Mouse (Mus musculus) layer of hippocampus, adult 8-10 months (tissue): Measurements from ENCODE around the gene Cdk14. TPM values are rescaled to one million over a fixed set of nuclear protein-coding genes. Genes with fewer than 3 reads are reported as not detected.

ENCODE experiments used
- DNase-seq, 2 experiments: peaks; one replicate each; pipeline ENCODE4 v3.0.0; 2022; ENCODE audit warnings: low spot score in 2 of 2
- total RNA-seq, 4 experiments: library from RNA; stranded (reverse); gene quantifications; 2 replicates each; pipeline ENCODE4 v1.2.4; 2022

Cdk14 gene
- total RNA-seq, 4 experiments from 2014 or later, result 243 to 267 (median 257) TPM

DNA sequence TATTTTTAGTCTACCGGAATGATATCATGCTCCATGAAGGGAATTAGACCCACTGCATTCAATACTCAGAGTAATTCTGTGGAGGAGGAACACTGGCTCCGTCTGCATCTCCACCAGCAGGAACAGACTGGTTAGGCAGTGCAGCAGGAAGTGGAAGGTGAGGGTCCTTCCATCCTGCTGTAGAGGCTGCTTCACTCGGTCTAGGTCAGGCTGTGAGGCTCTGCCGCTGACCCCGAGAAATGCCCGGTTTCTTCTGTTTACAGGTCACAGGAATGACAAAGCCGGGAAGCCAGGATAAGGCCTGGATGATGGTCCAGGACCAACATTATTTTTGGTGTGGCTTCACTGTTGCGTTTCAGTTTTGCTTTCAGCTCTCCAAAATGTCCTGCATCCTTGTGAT, 553.2 kb downstream of the Cdk14 start:
- no peak for DNase-seq

DNA sequence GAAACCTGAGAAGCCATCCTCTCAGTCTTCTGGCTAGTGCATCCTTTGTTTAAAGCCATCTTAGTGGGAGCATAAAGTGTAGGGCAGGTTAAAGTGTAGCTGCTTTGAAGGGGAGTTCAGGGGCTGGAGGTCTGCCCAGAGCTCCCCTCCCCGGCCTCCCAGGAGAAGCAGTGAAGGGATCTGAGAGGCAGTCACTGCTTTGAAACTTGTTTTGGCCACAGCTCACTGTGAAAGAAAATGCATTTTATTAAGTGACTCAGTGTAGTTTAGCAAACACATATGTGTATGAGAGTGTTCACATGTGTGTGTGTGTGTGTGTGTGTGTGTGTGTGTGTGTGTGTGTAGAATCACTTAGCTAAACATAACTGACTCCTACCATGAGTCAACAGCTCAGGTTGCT, 554.0 kb downstream of the Cdk14 start:
- DNase-seq, result no peak

DNA sequence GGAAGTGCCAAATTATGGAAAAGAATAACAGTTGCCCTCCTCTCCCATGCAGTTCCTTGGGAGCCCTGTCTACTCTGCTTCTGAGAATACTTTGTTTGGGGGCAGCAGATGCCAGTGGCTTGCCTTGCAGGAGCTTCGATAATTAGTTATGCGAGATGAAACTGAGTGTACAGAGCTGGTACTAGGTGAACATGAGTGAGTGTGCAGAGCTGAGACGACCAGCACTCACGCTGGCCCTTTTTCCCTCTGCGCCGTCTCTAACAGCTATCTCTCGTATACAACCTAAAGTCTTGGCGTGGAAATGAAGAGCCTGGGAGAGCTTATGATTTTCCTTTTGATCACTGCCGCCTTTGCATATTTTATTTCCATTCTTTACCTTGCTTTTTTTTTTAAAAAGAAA, 558.5 kb downstream of the Cdk14 start:
- DNase-seq, result no peak

DNA sequence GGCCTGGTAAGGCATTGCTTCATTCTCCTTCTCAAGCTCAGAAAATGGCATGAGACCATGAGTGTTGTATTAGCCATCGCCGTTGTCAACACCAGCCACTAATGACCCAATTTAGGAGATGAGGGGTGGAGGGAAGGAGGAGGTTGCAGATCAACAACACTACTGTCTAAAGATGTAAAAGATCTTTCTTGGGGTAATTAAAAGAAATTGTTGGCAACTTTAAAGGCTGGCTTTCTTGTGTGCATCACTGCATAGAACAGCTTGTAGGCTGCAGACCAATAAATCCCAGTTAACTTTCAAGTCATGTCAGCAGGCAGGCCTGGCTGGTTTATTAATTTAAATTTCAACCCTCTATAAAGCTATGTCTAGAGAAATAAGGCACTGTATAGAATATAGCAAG, 559.0 kb downstream of the Cdk14 start:
- DNase-seq, result no peak

DNA sequence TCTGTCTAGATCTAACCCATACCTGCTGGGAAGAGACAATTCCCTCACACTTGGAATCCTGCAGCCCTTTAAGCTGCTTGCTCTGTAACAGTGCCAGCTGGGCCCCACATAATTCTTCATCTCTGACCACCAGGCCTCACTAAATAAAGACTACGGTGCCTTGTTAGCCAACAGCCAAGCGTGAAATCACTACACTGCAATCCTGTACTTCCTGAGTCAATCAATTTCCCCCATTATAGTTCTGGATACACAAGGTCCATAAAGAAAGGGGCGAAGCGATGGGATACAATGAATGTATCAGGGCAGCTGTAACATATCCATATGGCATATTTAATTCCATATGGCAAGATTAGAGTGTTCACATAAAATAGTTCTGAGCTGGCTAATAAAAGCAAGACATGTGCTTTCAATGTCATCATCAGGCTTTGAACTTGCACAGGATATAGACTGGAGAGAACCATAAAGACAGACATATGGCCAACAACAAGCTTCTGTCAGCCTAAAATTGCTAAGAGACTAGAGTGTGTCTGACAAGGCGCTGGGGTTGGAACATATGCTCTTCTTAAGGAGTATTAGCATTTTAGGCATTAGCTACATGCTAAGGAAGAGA, 562.0 kb downstream of the Cdk14 start:
- no peak for DNase-seq

DNA sequence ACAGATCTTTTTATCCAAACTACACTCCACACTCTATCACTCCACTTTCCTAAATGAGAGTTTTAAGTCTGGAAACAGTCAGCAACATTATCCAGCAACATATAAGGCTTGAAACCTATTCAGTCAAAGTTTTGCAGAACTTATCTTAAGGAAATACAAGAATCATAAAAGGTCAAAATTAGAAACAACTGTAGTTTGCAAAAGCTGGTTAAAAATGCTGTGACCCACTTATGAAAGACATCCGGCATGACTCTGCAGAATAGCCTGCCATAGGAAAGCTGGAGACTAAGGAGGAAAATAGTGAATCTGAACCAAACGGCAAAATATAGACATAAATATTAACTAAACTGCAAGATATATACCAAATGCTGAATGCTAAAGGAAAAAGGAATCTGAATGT, 566.6 kb downstream of the Cdk14 start:
- DNase-seq, result no peak

DNA sequence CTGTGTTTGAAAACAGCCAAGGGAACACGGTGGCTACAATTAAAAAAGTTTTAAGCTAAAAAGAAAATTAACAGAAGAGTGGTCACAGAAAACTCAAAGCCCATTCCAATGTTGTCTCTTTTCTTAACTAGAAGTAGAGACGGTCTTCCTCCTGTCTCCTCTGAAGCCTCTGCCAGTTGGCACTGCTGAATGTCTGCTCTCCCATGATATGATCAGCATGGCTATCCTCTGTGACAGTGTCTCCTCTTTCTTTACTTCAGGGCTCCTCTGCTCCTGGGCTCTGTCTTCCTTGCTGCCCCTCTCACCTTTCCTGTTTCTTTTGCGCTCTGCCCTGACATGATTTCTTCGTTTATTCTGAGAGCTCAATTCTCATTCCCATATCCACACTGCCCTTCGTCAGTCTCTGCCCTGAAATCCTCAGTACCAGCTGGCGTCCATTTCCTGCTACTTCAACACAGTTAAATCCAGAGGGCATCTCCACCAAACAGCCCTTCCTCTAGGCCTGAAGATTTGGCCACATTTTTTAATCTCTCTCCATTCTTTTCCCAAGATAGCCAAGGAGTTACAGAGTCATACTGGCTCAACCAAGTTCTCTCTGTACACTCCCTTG, 567.3 kb downstream of the Cdk14 start:
- no peak for DNase-seq

DNA sequence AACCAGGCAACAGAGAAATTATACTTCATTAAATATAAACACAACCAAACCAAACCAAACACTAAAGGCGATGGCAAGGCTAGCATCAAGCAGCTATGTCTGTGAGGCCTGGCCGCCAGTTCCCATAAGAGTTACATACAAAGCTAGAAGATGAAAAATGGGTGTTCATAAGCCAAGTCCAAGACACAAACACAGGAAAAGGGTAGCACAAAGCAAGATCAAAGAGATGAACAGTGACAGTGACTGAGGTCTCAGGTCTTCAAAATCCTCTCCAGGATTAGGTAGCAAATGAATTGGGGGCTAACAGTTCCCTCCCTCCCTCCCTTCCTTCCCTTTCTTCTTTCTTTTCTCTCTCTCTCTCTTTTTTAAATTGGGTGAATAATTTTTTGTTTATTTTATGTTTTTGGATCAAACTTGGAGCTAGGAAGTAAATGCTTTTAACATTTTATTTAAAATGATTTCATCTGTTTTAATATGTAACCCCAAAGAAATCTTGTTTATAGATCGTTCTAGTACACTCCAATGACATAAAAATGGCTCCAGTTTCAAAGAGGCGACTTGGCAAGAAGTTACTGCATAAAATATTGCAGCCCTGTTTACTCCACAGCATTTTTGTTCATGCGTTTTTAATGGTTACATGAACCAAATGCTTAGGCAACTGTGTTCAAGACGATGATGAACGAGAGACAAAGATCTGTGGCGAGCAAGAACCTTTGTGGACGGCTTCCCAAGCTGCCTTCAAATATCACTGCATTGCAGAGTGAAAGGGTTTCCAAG, 568.0 kb downstream of the Cdk14 start:
- no peak for DNase-seq

DNA sequence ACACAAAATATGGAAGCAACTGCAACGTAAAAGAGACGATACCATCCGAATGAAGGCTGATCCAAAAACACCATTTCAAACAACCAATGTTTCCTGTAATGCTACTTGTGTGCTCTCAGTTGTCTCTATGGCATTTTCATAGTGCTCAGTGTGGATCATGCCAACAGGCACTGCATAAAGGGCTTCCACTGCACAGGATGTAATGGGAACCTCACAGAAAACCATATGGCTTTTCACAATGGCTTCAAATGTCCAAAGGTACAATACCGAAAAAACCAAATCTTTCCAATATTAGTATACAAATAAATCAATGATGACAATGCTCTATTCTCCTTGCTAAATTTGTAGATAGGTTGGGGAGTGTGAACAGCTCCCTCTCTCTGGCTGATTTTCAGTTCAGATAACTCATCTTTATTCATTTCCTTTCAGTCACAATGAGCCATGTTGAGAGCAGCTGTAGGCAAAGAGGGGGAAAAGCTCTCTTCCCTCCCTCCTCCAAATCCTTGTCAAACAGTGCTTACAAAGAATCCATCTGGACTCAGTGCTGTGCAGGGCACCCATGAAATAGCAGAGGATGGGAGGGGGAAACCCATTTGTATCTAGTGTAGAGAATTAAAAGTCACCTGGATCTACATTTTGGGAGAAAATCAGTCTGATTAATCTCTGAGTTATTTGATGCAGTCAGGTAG, 568.7 kb downstream of the Cdk14 start:
- peak; percentile 34 to 44 for DNase-seq

DNA sequence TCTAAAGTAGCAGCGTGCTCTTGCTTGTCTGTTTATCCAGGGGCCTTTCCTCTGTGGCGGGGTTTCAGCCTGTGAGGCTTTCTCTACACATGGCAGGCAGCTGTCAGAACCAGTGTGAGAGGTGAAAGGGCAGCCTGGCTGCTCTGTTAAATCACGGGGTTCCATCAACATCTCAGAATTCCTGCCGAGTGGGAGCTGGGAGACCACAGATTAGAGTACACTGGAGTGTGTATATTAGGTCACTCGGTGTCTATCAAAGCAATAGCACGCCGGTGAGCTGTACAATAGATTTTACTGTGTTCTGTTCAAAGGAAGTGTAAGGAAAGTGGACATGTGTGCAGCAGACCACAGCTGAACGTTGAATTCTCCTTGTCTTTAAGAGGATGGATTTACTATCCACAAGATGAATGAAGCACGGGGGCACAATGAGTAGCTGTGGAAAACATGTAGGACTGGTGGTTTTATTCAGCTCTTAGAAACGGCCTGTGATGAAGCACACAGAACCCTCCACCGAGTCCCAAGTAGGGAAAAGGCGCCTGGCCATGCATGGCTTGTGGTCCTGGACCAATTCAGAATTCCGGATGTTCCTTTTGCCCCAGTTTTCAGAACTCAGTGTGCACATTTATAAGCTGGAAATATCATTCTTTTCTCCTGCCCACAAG, 585.2 kb downstream of the Cdk14 start:
- no peak for DNase-seq

DNA sequence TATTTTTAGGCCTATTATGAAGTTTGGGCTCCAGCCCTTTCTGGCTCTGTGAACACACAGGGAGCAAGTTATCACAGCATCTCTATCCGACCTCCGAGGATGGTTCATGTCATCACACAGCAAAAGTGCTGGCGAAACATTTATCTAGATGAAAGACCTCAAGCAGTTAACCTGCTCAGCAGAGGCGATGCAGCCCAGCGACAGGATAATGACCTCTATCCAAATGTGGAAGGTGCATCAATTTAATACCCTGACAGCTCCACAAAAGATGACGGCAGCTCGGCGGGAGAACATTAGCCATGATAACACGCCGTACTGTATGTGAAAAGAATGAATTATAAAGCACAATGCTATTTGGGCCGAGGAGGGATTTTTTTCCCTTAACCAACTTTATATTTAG, 586.2 kb downstream of the Cdk14 start:
- no peak for DNase-seq

DNA sequence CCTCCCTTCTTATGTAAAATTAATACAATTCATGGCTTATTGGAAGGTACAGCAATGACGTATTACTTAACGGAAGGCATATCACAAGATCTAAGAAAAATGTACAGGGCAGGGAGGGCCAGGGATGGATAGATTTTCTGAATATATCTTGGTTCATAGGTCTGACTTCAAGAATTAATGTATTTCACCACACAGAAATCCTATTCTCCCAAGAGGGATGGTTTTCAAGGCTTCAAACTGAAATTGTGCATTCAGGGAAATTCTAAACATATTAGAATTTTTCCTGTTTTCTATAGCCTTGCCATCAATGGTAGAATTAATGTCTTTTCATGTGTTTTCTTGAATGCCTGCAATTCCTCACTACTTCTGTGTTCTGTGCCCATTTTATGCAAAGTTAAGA, 593.2 kb downstream of the Cdk14 start:
- no peak for DNase-seq

DNA sequence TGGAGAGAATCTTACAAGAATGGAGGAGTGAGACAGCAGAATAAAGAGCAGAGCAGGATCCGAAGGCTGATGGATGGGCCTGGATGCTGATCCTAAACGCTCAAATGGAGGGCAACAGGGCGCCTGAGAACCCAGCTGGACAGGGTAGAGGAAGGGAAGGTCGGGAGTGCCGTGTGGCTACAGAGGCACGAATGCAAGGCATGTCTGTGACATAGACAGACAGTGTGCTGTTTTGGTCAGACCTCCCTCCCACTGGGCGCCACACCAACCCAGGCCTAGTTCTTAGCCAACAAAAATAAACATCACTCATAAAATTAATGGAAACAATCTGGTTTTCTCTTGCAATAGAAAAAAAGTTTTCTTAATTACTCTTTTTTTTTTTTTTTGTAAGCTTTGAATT, 594.2 kb downstream of the Cdk14 start:
- DNase-seq, result no peak

DNA sequence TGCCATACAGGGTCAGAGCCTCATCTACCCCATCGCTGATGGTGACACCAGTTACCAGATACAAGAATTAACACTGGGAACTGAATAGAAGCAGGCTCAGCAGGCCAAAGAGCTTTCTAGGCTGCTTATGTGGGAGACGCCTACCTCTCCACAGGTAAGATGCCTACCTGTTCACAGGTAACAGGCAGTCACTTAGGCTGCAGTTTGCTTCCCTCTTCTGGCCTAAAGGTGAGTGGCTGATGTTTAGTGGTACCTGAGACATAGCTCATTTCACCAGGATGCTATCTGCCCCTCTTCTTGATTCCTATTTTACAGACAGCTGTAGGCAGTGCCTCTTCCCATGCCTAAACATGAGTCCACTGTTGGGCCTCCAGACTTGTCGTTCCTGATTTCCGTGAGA, 595.0 kb downstream of the Cdk14 start:
- DNase-seq, result no peak

DNA sequence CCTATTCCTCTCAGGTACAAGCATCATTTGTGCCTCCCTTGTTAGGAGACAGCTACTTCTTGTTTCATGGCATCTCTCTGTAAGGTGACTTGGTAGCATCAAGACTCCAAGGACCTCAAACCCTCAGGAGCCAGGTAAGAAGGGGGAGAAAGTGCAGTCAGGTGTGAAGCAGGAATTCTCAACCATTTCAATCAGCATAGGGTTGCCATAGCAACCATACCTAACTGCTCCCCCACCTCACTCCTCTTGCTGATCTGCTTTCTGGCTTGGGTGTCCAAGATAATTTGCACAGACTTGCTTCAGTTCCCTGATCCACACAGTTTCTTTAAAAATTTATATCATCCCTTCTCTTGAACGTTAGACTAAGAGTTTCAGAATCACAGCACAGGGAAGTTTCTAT, 595.9 kb downstream of the Cdk14 start:
- DNase-seq, result no peak

DNA sequence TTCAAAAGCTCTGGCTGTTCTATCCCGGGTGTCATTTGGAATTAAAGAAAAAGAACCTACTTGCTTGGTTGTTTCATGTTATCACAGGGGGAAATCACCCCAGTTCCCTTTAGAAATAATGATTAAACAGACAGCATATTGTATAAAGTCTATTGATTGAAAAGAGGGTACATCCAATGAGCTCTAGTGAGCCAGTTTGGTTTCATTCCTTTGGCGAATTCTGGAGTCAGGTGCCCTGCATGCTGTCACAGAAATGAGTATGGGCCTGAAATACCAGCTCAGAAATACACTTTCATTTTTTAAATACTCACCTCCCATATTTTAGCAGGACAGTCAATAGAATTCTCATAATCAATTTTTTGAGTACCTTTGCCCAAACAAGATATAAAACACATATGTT, 598.1 kb downstream of the Cdk14 start:
- no peak for DNase-seq

DNA sequence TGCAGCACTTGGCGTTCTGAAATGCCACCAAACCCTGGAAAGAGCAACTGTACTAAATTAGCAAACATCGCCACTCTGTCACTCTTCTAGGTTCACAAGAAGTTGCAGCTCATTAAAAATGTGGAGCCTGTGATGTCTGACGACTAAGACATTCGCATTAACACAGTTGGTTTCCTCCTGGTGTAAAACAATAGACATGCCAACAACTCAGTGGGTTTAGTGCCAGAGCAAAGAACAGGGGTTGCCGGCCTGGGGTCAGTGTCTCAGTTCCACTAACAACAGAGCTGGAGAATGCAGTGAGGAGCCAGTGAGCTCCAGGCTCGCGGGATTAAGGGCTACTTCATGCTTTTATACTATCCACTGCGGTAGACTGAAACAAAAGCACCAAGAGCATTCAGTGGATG, 598.7 kb downstream of the Cdk14 start:
- DNase-seq, result no peak

DNA sequence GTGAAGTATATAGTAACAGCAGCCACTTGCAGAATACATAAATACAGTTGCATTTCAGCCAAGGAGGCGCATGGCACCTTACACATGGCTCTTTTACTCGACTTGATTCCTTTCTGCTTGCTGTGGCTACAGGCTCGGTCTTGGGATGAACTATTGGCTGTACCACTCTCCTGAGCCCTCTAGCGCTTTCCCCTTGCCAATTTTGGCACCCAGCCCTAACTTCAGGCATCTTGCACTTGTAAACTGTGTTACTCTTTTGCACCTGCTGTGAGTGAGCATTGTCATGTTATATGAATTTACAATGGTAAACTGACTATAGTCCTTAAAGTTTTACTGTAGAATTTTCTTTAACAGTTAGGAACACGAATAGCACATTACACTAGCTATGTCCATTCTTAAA, 603.1 kb downstream of the Cdk14 start:
- no peak for DNase-seq

DNA sequence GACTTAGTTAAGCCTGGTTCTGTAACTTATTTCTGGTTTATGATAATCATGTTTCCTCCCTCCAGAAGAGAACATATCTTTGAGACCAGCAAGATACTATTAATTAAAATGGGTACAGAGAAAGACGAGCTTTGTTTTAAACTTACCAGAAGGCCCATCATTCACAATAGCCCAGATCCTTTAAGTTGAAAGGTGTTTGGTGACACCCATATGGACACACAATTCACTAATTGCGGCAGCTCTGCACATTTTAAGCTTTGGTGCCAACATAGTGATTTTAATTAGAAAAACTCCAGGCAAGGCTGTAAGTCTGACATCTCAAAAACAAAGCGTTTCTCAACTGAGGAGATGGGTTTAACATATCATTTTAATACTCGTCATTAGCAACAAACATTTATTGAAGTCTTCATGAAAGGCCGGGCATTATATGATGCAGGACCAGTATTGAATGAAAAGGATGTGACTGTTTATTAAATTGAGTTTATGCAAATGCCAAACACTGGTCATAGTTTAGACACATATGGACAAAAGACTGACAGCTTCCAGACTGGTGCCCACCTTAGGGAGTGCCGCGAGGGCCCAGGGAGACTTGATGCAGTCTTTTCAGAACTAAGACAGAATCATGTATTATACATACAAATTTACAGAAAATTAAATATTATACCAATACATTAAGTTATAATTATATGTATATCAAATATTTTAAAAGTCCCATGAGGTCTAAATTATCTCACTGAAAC, 605.5 kb downstream of the Cdk14 start:
- DNase-seq, result no peak

DNA sequence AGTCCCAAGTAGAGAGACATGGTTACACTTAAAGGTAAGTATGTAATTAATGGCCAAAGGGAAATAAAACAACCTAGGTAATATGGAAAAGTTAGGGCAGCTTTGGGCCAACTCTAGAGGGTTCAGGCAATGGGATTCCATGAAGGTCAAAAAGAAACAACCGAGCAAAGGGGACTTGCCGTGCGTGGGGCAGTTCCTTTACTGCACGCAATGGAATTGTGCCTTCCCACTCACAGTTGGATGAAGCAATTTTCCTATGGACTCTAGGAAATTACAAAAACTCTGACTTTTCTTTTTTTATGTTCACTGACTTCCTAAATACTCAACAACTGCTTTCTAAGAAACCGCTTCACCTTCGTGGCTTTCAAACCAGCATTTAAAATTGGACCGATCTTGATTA, 606.8 kb downstream of the Cdk14 start:
- no peak for DNase-seq
